Mouse (Mus musculus) embryonic stem cell, embryonic (primary cell): ENCODE measurements around the gene Ppp2r5c.

ENCODE experiments used
- CTCF ChIA-PET, 4 experiments: fragments of 300-600 bp in 2 of 4; fragments of 350-600 bp in 2 of 4; sonication (Branson Sonifier 250); formaldehyde crosslinking; loops; one replicate each; lab custom pipeline; 2022; ENCODE audit warnings: inconsistent platforms in 2 of 4; lab: Charles Lee
- POLR2A ChIA-PET, 4 experiments: fragments of 300-600 bp in 2 of 4; fragments of 350-600 bp in 2 of 4; sonication (Branson Sonifier 250); formaldehyde crosslinking; loops; one replicate each; lab custom pipeline; 2022; ENCODE audit warnings: antibody characterized with exemption in 4 of 4, inconsistent platforms in 1 of 4; lab: Charles Lee

Gene Ppp2r5c

GRCm38 (mm10) chr12:110540273-110540672 lies 93.4 kb downstream of the Ppp2r5c start:
- ChIA-PET CTCF (interaction anchor here in 2 of 4 experiments (0.9 to 1.5 kb wide), 4 partner anchors 10 to 86 kb away, joined by 3 to 4 read pairs (median 4); no protein-coding TSS in a partner anchor), POLR2A (interaction anchor here (0.6 to 2.1 kb wide), 24 partner anchors 9 to 293 kb away, joined by 3 to 12 read pairs (median 4); no protein-coding TSS in a partner anchor)

- CTCF ChIA-PET, result interaction anchor here in 2 of 4 experiments (0.6 to 1.0 kb wide), 3 partner anchors 23 to 242 kb away, joined by 3 to 4 read pairs (median 4); no protein-coding TSS in a partner anchor
- POLR2A ChIA-PET, result interaction anchor here in 3 of 4 experiments (0.5 to 2.4 kb wide), 20 partner anchors 8 to 293 kb away, joined by 3 to 12 read pairs (median 4); no protein-coding TSS in a partner anchor
These were observed 94.1 kb downstream of the Ppp2r5c start for GRCm38 (mm10) chr12:110541001-110541400.

GRCm38 (mm10) chr12:110541528-110541927 lies 94.6 kb downstream of the Ppp2r5c start:
- POLR2A ChIA-PET, result interaction anchor here in 3 of 4 experiments (0.5 to 2.4 kb wide), 21 partner anchors 8 to 226 kb away, joined by 3 to 8 read pairs (median 4); no protein-coding TSS in a partner anchor
- CTCF ChIA-PET, result interaction anchor here in 2 of 4 experiments (0.6 to 1.2 kb wide), 4 partner anchors 8 to 242 kb away, joined by 3 to 4 read pairs (median 4); no protein-coding TSS in a partner anchor

GRCm38 (mm10) chr12:110545040-110545701 lies 98.3 kb downstream of the Ppp2r5c start:
- CTCF ChIA-PET, result no interaction called here
- POLR2A ChIA-PET, result interaction anchor here in 1 of 4 experiments (1.3 kb wide), 1 partner anchor 26 kb away, joined by 3 read pairs; no protein-coding TSS in a partner anchor

GRCm38 (mm10) chr12:110547573-110547972 lies 100.7 kb downstream of the Ppp2r5c start:
- CTCF ChIA-PET, result interaction anchor here in 1 of 4 experiments (1.2 kb wide), 1 partner anchor 15 kb away, joined by 4 read pairs; no protein-coding TSS in a partner anchor
- POLR2A ChIA-PET, result interaction anchor here in 2 of 4 experiments (0.8 to 2.7 kb wide), 15 partner anchors 8 to 156 kb away, joined by 3 to 8 read pairs (median 5); no protein-coding TSS in a partner anchor

- POLR2A ChIA-PET, result interaction anchor here in 3 of 4 experiments (0.7 to 2.2 kb wide), 13 partner anchors 7 to 381 kb away, joined by 3 to 8 read pairs (median 4); no protein-coding TSS in a partner anchor
- CTCF ChIA-PET, result interaction anchor here in 2 of 4 experiments (1.0 to 1.7 kb wide), 4 partner anchors 10 to 133 kb away, joined by 3 to 4 read pairs (median 3); no protein-coding TSS in a partner anchor
These were observed 102.7 kb downstream of the Ppp2r5c start for GRCm38 (mm10) chr12:110549437-110550112.

- ChIA-PET CTCF (interaction anchor here in 2 of 4 experiments (1.1 to 1.7 kb wide), 3 partner anchors 11 to 132 kb away, joined by 3 to 4 read pairs (median 3); no protein-coding TSS in a partner anchor), POLR2A (interaction anchor here in 3 of 4 experiments (0.7 to 1.7 kb wide), 15 partner anchors 9 to 380 kb away, joined by 3 to 8 read pairs (median 3); no protein-coding TSS in a partner anchor)
These were observed 103.4 kb downstream of the Ppp2r5c start for GRCm38 (mm10) chr12:110550364-110550763.

- CTCF ChIA-PET, result interaction anchor here in 1 of 4 experiments (0.5 to 1.3 kb wide), 3 partner anchors 18 to 67 kb away, joined by 3 to 4 read pairs (median 3); no protein-coding TSS in a partner anchor
- POLR2A ChIA-PET, result interaction anchor here in 3 of 4 experiments (0.6 to 1.7 kb wide), 13 partner anchors 10 to 133 kb away, joined by 3 to 6 read pairs (median 3); partner anchors contain the start of gene Ppp2r5c (in 1 of the 3)
These were observed 105.2 kb downstream of the Ppp2r5c start for GRCm38 (mm10) chr12:110552113-110552512.

GRCm38 (mm10) chr12:110553362-110553761 lies 106.4 kb downstream of the Ppp2r5c start:
- POLR2A ChIA-PET, result interaction anchor here in 3 of 4 experiments (1.0 to 1.3 kb wide), 4 partner anchors 12 to 31 kb away, joined by 3 to 4 read pairs (median 3); no protein-coding TSS in a partner anchor
- CTCF ChIA-PET, result interaction anchor here in 1 of 4 experiments (0.8 kb wide), 1 partner anchor 14 kb away, joined by 3 read pairs; no protein-coding TSS in a partner anchor

- POLR2A ChIA-PET, result interaction anchor here (0.5 to 3.1 kb wide), 27 partner anchors 9 to 1719 kb away, joined by 3 to 12 read pairs (median 3); partner anchors contain the start of gene Hsp90aa1 (in 1 of the 4)
- CTCF ChIA-PET, result interaction anchor here in 3 of 4 experiments (0.7 to 1.6 kb wide), 6 partner anchors 43 to 136 kb away, joined by 3 to 4 read pairs (median 4); no protein-coding TSS in a partner anchor
These were observed 108.8 kb downstream of the Ppp2r5c start for GRCm38 (mm10) chr12:110555536-110556240.

- CTCF ChIA-PET, result interaction anchor here in 2 of 4 experiments (1.1 to 1.6 kb wide), 2 partner anchors 103 to 138 kb away, joined by 4 read pairs; no protein-coding TSS in a partner anchor
These were observed 110.1 kb downstream of the Ppp2r5c start for GRCm38 (mm10) chr12:110556861-110557628.

GRCm38 (mm10) chr12:110558175-110558574 lies 111.3 kb downstream of the Ppp2r5c start:
- CTCF ChIA-PET, result interaction anchor here in 1 of 4 experiments (0.7 kb wide), 1 partner anchor 56 kb away, joined by 3 read pairs; no protein-coding TSS in a partner anchor
- POLR2A ChIA-PET, result interaction anchor here in 2 of 4 experiments (0.7 to 3.1 kb wide), 4 partner anchors 10 to 18 kb away, joined by 3 to 12 read pairs (median 4); no protein-coding TSS in a partner anchor

More at GRCm38 (mm10) chr12:110556861-110557628, 110.1 kb downstream of the Ppp2r5c start:
- POLR2A ChIA-PET, result interaction anchor here in 3 of 4 experiments (0.5 to 3.1 kb wide), 13 partner anchors 8 to 151 kb away, joined by 3 to 12 read pairs (median 5); no protein-coding TSS in a partner anchor

- ChIA-PET POLR2A (interaction anchor here in 2 of 4 experiments (0.8 to 2.4 kb wide), 6 partner anchors 8 to 141 kb away, joined by 3 to 9 read pairs (median 4); no protein-coding TSS in a partner anchor), CTCF (interaction anchor here in 2 of 4 experiments (0.6 to 1.3 kb wide), 4 partner anchors 22 to 300 kb away, joined by 3 to 6 read pairs (median 3); no protein-coding TSS in a partner anchor)
These were observed 116.5 kb downstream of the Ppp2r5c start for GRCm38 (mm10) chr12:110563383-110563782.

- POLR2A ChIA-PET, result interaction anchor here in 3 of 4 experiments (1.2 to 1.8 kb wide), 5 partner anchors 9 to 138 kb away, joined by 3 to 6 read pairs (median 5); partner anchors contain the start of gene Hsp90aa1 (in 1 of the 3)
- CTCF ChIA-PET, result no interaction called here
These were observed 117.9 kb downstream of the Ppp2r5c start for GRCm38 (mm10) chr12:110564848-110565247.

- ChIA-PET POLR2A (interaction anchor here in 3 of 4 experiments (0.6 to 1.4 kb wide), 8 partner anchors 9 to 99 kb away, joined by 3 to 5 read pairs (median 4); no protein-coding TSS in a partner anchor), CTCF (interaction anchor here in 1 of 4 experiments (0.7 kb wide), 1 partner anchor 397 kb away, joined by 4 read pairs; no protein-coding TSS in a partner anchor)
These were observed 119.4 kb downstream of the Ppp2r5c start for GRCm38 (mm10) chr12:110566366-110566765.
